Mouse (Mus musculus): Measurements from ENCODE around the gene Man1a. TPM values are rescaled to one million over a fixed set of nuclear protein-coding genes. Genes with fewer than 3 reads are reported as not detected.

Gene Man1a
- polyA plus RNA-seq, 1 experiment: 4.2 TPM

- no peak for TF ChIP-seq FOSL1 (IDR thresholded peaks at IDR 0.05; ENCODE audit: insufficient read depth, low read length, poor library complexity, severe bottlenecking)
- TF ChIP-seq USF1 (IDR thresholded peaks at IDR 0.05; ENCODE audit: low read depth): no peak
- no peak for TF ChIP-seq CEBPB (IDR thresholded peaks at IDR 0.05; ENCODE audit: low read depth)
- TF ChIP-seq MAX (IDR thresholded peaks at IDR 0.05): no peak
- no peak for TF ChIP-seq MYOG (IDR thresholded peaks at IDR 0.05; ENCODE audit: control insufficient read depth, extremely low read depth, insufficient read length)
- no peak for TF ChIP-seq CTCF (IDR thresholded peaks at IDR 0.05; ENCODE audit: control insufficient read depth, insufficient read depth, insufficient read length)
- no peak for TF ChIP-seq MYOD1 (IDR thresholded peaks at IDR 0.05; ENCODE audit: control insufficient read depth, insufficient read length, low read depth)
- Histone ChIP-seq H3K79me3 (ENCODE audit: low read depth) (no peaks in the 10 kb centered on the region), H3K27me3 (ENCODE audit: control insufficient read depth, insufficient read depth, insufficient read length) (no peaks in the 10 kb centered on the region), H3ac (ENCODE audit: control insufficient read depth, insufficient read length, low read depth) (no peak overlapping the region), H3K36me3 (ENCODE audit: control insufficient read depth, insufficient read depth) (no peaks in the 10 kb centered on the region), H3K4me3 (ENCODE audit: insufficient read depth, poor library complexity, severe bottlenecking) (no peak overlapping the region), H3K79me2 (ENCODE audit: control insufficient read depth, insufficient read depth) (no peaks in the 10 kb centered on the region)
Observed at GRCm38 (mm10) chr10:53875896-53876295, 200.5 kb downstream of the Man1a start.

GRCm38 (mm10) chr10:53874191-53874590 is 202.2 kb downstream of the Man1a start:
- no peaks in the 10 kb centered on the region for H3K27me3 ChIP-seq (ENCODE audit: control insufficient read depth, insufficient read depth, insufficient read length)
- no peak for TF ChIP-seq CTCF (IDR thresholded peaks at IDR 0.05; ENCODE audit: control insufficient read depth, insufficient read depth, insufficient read length)
- no peak for TF ChIP-seq MYOD1 (IDR thresholded peaks at IDR 0.05; ENCODE audit: control insufficient read depth, insufficient read length, low read depth)
- no peak for TF ChIP-seq FOSL1 (IDR thresholded peaks at IDR 0.05; ENCODE audit: insufficient read depth, low read length, poor library complexity, severe bottlenecking)
- TF ChIP-seq USF1 (IDR thresholded peaks at IDR 0.05; ENCODE audit: low read depth): no peak
- no peak for TF ChIP-seq CEBPB (IDR thresholded peaks at IDR 0.05; ENCODE audit: low read depth)
- TF ChIP-seq MAX (IDR thresholded peaks at IDR 0.05): no peak
- TF ChIP-seq MYOG (IDR thresholded peaks at IDR 0.05; ENCODE audit: control insufficient read depth, extremely low read depth, insufficient read length): no peak
- no peaks in the 10 kb centered on the region for H3K79me3 ChIP-seq (ENCODE audit: low read depth)
- H3K36me3 ChIP-seq (ENCODE audit: control insufficient read depth, insufficient read depth): no peaks in the 10 kb centered on the region
- no peak overlapping the region for H3K4me3 ChIP-seq (ENCODE audit: insufficient read depth, poor library complexity, severe bottlenecking)
- H3ac ChIP-seq (ENCODE audit: control insufficient read depth, insufficient read length, low read depth): no peak overlapping the region
- H3K79me2 ChIP-seq (ENCODE audit: control insufficient read depth, insufficient read depth): no peaks in the 10 kb centered on the region

- Histone ChIP-seq H3K27me3 (ENCODE audit: control insufficient read depth, insufficient read depth, insufficient read length) (no peaks in the 10 kb centered on the region), H3K79me3 (ENCODE audit: low read depth) (no peaks in the 10 kb centered on the region), H3K79me2 (ENCODE audit: control insufficient read depth, insufficient read depth) (no peaks in the 10 kb centered on the region), H3K4me3 (ENCODE audit: insufficient read depth, poor library complexity, severe bottlenecking) (no peak overlapping the region), H3ac (ENCODE audit: control insufficient read depth, insufficient read length, low read depth) (no peak overlapping the region), H3K36me3 (ENCODE audit: control insufficient read depth, insufficient read depth) (no peaks in the 10 kb centered on the region)
- TF ChIP-seq CTCF (IDR thresholded peaks at IDR 0.05; ENCODE audit: control insufficient read depth, insufficient read depth, insufficient read length) (peak; percentile 35), MYOD1 (IDR thresholded peaks at IDR 0.05; ENCODE audit: control insufficient read depth, insufficient read length, low read depth) (no peak), FOSL1 (IDR thresholded peaks at IDR 0.05; ENCODE audit: insufficient read depth, low read length, poor library complexity, severe bottlenecking) (no peak), MYOG (IDR thresholded peaks at IDR 0.05; ENCODE audit: control insufficient read depth, extremely low read depth, insufficient read length) (no peak), MAX (IDR thresholded peaks at IDR 0.05) (no peak), CEBPB (IDR thresholded peaks at IDR 0.05; ENCODE audit: low read depth) (no peak)
Observed at GRCm38 (mm10) chr10:53863486-53864357, 212.7 kb downstream of the Man1a start.

DNA sequence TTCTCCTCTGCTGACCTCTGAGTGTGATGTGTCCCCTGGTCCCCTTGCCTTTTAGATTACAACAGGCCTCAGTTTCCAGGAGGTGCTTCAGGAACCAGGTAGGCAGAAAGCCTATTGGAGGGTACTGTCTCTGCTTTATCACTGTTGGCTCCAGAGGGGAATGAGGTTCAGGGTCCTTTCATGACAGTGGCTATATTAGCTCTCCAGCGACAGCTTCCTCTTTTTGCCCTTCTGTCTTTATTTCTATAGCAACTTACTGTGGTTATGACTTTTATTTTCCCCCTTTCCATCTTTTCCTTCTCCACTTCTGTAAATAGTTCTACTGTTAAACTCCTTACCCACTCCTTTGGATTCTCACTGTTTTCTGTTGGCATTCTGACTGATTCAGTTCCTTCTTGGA is 216.5 kb downstream of the Man1a start:
- Histone ChIP-seq H3K27me3 (ENCODE audit: control insufficient read depth, insufficient read depth, insufficient read length) (no peaks in the 10 kb centered on the region), H3ac (ENCODE audit: control insufficient read depth, insufficient read length, low read depth) (no peak overlapping the region), H3K4me3 (ENCODE audit: insufficient read depth, poor library complexity, severe bottlenecking) (no peak overlapping the region), H3K36me3 (ENCODE audit: control insufficient read depth, insufficient read depth) (no peaks in the 10 kb centered on the region), H3K79me2 (ENCODE audit: control insufficient read depth, insufficient read depth) (no peaks in the 10 kb centered on the region), H3K79me3 (ENCODE audit: low read depth) (no peaks in the 10 kb centered on the region)
- TF ChIP-seq MYOD1 (IDR thresholded peaks at IDR 0.05; ENCODE audit: control insufficient read depth, insufficient read length, low read depth) (no peak), MYOG (IDR thresholded peaks at IDR 0.05; ENCODE audit: control insufficient read depth, extremely low read depth, insufficient read length) (no peak), MAX (IDR thresholded peaks at IDR 0.05) (no peak), FOSL1 (IDR thresholded peaks at IDR 0.05; ENCODE audit: insufficient read depth, low read length, poor library complexity, severe bottlenecking) (no peak), USF1 (IDR thresholded peaks at IDR 0.05; ENCODE audit: low read depth) (no peak), CTCF (IDR thresholded peaks at IDR 0.05; ENCODE audit: control insufficient read depth, insufficient read depth, insufficient read length) (no peak), CEBPB (IDR thresholded peaks at IDR 0.05; ENCODE audit: low read depth) (no peak)

DNA sequence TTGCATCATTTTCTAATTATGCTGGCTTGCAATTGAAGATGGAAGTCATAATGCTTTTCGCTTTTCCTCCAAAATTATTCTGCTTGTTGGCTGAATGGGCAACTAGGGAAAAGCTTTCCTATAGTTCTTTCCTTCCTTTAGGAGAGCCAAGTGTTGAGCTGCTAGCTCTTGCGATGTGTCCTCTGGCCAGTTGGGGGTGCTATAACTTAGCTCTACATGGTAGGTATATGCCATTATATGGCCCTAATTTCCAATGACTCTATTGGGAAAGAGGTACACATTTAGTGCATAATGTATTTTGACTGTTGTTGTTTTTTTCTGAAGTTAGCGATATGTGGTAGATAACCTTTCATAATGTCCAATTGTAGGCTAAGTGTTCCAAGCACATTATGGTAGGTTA is 217.2 kb downstream of the Man1a start:
- no peaks in the 10 kb centered on the region for H3K79me3 ChIP-seq (ENCODE audit: low read depth)
- H3ac ChIP-seq (ENCODE audit: control insufficient read depth, insufficient read length, low read depth): no peak overlapping the region
- no peaks in the 10 kb centered on the region for H3K79me2 ChIP-seq (ENCODE audit: control insufficient read depth, insufficient read depth)
- TF ChIP-seq CEBPB (IDR thresholded peaks at IDR 0.05; ENCODE audit: low read depth): no peak
- TF ChIP-seq MAX (IDR thresholded peaks at IDR 0.05): no peak
- no peak for TF ChIP-seq FOSL1 (IDR thresholded peaks at IDR 0.05; ENCODE audit: insufficient read depth, low read length, poor library complexity, severe bottlenecking)
- TF ChIP-seq MYOG (IDR thresholded peaks at IDR 0.05; ENCODE audit: control insufficient read depth, extremely low read depth, insufficient read length): no peak
- no peak for TF ChIP-seq MYOD1 (IDR thresholded peaks at IDR 0.05; ENCODE audit: control insufficient read depth, insufficient read length, low read depth)
- TF ChIP-seq USF1 (IDR thresholded peaks at IDR 0.05; ENCODE audit: low read depth): no peak
- no peak for TF ChIP-seq CTCF (IDR thresholded peaks at IDR 0.05; ENCODE audit: control insufficient read depth, insufficient read depth, insufficient read length)
- H3K36me3 ChIP-seq (ENCODE audit: control insufficient read depth, insufficient read depth): no peaks in the 10 kb centered on the region
- H3K4me3 ChIP-seq (ENCODE audit: insufficient read depth, poor library complexity, severe bottlenecking): no peak overlapping the region
- H3K27me3 ChIP-seq (ENCODE audit: control insufficient read depth, insufficient read depth, insufficient read length): no peaks in the 10 kb centered on the region
